Mouse (Mus musculus) induced T-regulatory cell, adult 2 months (primary cell): ENCODE measurements around the gene Fryl.

Source experiments
- DNase-seq: peaks from one replicate; pipeline ENCODE4 v3.0.0-alpha.2; 2012; ENCODE audit warnings: low read depth

The Fryl gene

DNA sequence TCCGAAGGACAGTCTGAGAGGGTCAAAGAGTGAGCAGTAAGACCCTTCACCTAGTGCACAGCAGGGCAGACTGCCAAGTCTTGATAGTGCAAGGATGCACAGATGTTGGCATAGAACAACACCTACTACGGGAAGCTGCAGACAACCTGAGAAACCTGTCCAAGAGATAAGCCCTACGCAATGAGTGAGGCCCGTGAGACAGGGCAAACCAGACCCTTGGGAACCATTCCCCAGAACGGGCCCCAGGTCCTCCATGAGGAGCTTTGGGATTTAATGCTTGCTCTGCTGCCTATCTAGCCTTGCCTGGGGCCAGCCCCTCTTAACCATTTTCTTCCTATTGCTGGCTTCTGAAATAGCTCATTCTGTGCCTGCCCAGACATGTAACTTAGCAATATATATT, 99.4 kb downstream of the Fryl start:
- no peak for DNase-seq

GRCm38 (mm10) chr5:73156226-73156926, 100.0 kb downstream of the Fryl start:
- DNase-seq = no peak

DNA sequence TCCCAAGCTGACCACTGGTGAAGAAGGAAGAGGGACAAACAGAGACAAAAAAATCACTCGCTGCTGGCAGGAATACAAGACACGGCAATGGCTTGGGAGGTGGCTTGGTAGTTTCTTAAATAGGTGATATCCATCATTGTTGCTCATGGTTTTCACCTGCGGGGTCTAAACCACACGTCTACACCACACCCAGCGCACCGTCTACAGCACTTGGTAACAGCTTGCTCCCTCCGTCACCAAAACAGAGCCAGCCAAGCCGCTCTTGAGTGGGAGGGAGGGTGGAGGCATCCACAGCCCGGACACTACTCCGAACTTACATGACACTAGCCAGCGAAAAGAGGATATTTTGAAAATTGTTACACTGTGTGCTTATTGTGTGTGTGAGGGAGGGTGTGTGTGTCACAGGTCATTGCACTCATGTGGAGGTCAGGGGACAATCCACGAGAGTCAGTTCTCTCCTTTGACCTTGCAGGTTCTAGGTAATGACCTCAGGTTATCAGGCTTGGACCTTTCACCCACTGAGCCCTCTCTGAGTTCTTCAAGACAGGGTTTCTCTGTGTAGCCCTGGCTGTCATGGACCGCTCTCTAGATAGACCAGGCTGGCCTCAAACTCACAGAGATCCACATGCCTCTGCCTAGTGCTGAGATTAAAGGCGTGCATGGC, 102.5 kb downstream of the Fryl start:
- peak; percentile 37 for DNase-seq

GRCm38 (mm10) chr5:73152206-73152605, 104.2 kb downstream of the Fryl start:
- peak; percentile 75 for DNase-seq

- DNase-seq = peak; percentile 56
Observed at GRCm38 (mm10) chr5:73150877-73151445, 105.5 kb downstream of the Fryl start.

- no peak for DNase-seq
Observed at GRCm38 (mm10) chr5:73144987-73145386, 111.4 kb downstream of the Fryl start.

DNA sequence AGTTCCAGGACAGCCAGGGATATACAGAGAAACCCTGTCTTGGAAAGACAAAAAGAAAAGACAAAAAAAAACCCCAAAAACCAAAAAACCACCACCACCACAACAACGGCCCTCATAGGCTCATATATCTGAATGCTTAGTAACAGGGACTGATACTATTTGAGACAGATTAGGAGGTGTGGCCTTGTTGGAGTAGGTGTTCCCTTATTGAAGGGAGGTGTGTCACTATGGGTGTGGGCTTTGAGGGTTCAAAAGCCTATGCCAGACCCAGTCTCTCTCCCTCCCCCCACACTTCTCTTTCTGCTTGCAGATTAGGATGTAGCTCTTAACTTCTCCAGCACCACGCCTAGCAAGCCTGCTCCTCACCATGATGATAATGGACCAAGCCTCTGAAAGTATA, 114.7 kb downstream of the Fryl start:
- DNase-seq = no peak

DNA sequence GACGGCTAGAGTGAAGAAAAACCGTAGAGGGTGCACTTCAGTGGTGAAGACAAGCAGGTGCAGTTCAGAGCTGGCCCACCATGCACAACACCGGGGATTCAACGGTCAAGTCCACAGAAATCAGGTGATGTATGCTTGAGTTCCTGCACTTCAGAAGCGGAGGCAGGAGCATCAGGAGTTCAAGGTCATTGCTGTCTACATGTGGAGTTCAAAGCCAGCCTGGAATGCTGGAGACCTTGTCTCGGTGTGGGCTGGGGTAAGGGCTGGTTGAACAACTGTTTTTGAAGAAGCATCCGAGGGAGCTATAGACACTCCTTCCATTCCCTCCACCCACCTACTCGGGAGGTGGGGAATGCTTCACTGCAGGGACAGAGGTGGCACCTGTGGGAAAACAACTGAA, 115.3 kb downstream of the Fryl start:
- no peak for DNase-seq

DNA sequence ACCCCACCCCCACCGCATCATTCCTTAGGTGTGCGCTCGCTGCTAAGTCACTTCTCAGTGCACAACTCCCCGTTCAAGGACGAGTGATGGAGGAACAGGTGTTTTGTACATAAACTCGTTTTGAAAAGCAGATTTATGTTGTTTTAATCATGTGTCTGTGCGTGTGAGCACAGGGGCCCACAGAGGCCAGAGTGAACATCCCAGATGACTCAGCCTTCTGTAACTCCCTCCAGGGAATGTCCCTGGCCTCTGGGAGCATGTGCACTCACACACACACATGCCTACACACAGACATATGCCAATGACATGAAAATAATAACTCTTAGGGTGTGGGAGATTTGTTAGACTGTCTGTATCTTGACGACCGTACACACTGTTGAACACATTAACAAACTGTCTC, 118.9 kb downstream of the Fryl start:
- DNase-seq = no peak

- DNase-seq = no peak
Observed at GRCm38 (mm10) chr5:73135959-73136358, 120.5 kb downstream of the Fryl start.

- no peak for DNase-seq
Observed at GRCm38 (mm10) chr5:73135131-73135530, 121.3 kb downstream of the Fryl start.

DNA sequence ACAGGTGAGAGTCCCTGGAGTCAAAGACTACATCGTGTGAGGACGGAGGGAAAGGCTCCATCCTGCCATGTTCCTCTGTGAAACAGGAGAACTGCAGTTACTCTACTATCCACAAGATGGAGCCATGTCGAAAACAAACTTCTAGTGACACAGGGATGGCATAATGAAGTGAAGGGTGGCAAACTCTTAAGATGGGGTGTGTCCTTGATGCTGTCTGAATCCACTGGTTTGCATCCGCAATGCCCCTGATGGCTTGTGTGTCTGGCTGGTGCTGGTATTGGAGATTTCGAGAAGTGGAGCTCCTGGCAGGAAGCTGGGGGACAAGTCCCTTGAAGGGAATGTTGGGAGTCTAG, 122.6 kb downstream of the Fryl start:
- DNase-seq = peak; percentile 75

GRCm38 (mm10) chr5:73132998-73133832, 123.2 kb downstream of the Fryl start:
- no peak for DNase-seq

DNA sequence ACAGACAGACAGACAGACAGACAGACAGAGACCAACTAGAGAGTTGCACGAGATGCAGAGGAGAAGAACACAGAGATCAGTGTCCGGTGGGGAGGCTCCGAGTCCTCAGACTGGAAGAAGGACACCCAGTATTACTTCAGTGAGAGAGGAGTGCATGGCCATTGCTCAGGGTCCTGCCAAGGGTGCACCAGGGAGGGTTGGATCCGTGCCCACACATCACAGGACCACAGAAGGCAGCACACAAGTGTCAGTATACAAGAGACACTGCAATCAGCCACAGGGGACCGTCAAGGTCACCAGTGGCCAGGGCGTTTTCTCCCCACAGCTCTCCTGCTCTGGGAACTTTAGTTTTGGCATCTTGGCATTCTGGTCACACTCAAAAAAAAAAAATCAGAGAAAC, 125.4 kb downstream of the Fryl start:
- DNase-seq = no peak

GRCm38 (mm10) chr5:73129871-73130270, 126.5 kb downstream of the Fryl start:
- DNase-seq = no peak

DNA sequence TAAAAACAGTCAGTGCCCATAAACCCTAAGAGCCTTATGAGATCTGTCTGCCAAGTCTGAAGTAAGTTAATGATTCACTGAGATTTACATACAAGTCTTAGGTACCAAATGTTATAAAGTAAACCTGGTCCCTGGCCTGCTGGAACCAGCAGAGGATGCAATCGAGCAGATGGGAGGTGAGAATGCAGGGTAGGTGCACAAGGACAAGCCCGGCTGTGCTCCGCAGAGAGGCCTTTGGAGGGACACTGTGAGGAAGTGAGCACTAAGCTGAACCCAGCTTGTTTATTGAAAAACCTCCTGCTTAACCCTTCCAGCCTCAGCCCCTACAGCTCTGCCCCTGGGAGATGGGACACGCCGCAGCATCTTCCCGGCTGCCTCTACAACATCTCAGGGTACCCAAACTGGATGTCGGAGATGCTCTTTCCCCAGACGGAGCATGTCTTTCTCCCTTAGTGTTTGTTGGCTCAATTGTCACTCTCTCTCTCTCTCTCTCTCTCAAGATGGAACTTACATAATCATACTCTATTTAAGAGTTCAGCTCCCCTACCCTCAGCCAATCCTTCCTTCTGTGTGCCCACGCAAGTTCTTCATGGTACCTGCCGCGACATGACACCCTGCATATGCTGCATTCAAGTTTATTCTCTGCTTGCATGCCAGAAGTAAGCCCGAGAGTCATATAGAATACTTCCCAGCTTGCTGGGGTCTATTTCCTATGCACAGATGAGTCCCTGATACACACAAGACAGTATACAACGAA, 136.3 kb downstream of the Fryl start:
- DNase-seq = no peak

GRCm38 (mm10) chr5:73119524-73119923, 136.9 kb downstream of the Fryl start:
- DNase-seq = no peak

- DNase-seq = no peak
Observed at GRCm38 (mm10) chr5:73118786-73119185, 137.6 kb downstream of the Fryl start.

- peak; percentile 80 for DNase-seq
Observed at GRCm38 (mm10) chr5:73114878-73115277, 141.5 kb downstream of the Fryl start.

DNA sequence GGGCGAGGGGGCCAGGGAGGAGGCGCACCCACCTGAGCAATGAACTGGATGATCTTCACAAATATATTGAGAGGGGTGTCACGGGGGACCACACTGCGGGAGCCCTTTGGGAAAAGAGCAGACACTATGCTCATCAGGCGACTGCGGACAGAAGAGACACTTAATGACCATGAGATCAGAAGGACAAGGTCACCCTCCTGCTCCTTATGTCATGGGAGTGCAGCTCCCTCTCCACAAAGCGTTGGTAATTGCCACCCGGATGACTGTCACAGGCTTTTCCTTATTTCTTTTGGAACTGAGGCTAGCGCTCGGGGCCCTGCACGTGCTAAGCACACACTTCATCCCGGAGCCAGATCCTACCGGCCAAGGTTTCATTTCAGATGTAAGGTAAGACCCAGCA, 144.1 kb downstream of the Fryl start:
- DNase-seq = no peak

DNA sequence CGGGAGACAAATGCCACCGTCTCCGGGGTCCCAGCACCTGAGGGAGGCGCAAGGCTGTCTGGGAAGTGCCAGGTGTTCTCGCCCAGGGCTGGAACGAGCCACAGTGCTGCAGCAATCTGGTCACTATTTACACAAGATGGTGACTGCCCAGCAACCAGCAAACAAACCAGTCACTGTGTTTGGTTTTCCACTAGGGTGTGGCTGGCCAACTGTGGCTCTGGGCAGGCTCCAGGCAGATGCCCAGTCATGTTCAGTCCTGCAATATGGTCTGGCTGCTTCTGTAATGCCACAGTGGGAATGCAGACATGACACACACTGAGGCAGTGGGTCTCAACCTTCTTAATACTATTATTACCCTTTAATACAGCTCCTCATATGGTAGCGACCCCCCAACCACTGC, 152.8 kb downstream of the Fryl start:
- no peak for DNase-seq
